Mouse (Mus musculus) left cerebral cortex, adult 8-10 months (tissue): ENCODE data around the gene Fgd5. TPM values are rescaled to one million over a fixed set of nuclear protein-coding genes. Genes with fewer than 3 reads are reported as not detected.
A peak's percentile ranks its signal among the peaks of the same experiment; 100 is the strongest.

Experiments
- DNase-seq, 2 experiments: peaks; one replicate each; pipeline ENCODE4 v3.0.0; 2022; ENCODE audit warnings: low spot score in 2 of 2
- total RNA-seq, 4 experiments: library from RNA; stranded (reverse); gene quantifications; 2 replicates each; pipeline ENCODE4 v1.2.4; 2022

The Fgd5 gene
- total RNA-seq, 4 experiments from 2014 or later, result 4.9 to 6.1 (median 5.6) TPM

GRCm38 (mm10) chr6:92004806-92005205 lies 26.1 kb downstream of the Fgd5 start:
- DNase-seq, result no peak

GRCm38 (mm10) chr6:92010895-92011294 lies 32.2 kb downstream of the Fgd5 start:
- no peak for DNase-seq

GRCm38 (mm10) chr6:92012413-92012812 lies 33.7 kb downstream of the Fgd5 start:
- no peak for DNase-seq

- no peak for DNase-seq
Measured at GRCm38 (mm10) chr6:92013035-92013434, 34.4 kb downstream of the Fgd5 start.

- no peak for DNase-seq
Measured at GRCm38 (mm10) chr6:92013620-92014019, 34.9 kb downstream of the Fgd5 start.

- no peak for DNase-seq
Measured at GRCm38 (mm10) chr6:92014936-92015335, 36.3 kb downstream of the Fgd5 start.

- no peak for DNase-seq
Measured at GRCm38 (mm10) chr6:92015848-92016247, 37.2 kb downstream of the Fgd5 start.

- no peak for DNase-seq
Measured at GRCm38 (mm10) chr6:92016738-92017137, 38.1 kb downstream of the Fgd5 start.

- DNase-seq, result no peak
Measured at GRCm38 (mm10) chr6:92018421-92018820, 39.7 kb downstream of the Fgd5 start.

GRCm38 (mm10) chr6:92021061-92021460 lies 42.4 kb downstream of the Fgd5 start:
- DNase-seq, result no peak

GRCm38 (mm10) chr6:92021506-92021905 lies 42.8 kb downstream of the Fgd5 start:
- no peak for DNase-seq

GRCm38 (mm10) chr6:92025252-92025651 lies 46.6 kb downstream of the Fgd5 start:
- DNase-seq, result no peak

- DNase-seq, result no peak
Measured at GRCm38 (mm10) chr6:92027379-92027778, 48.7 kb downstream of the Fgd5 start.

- DNase-seq, result no peak
Measured at GRCm38 (mm10) chr6:92030646-92031045, 52.0 kb downstream of the Fgd5 start.

GRCm38 (mm10) chr6:92034713-92035112 lies 56.0 kb downstream of the Fgd5 start:
- no peak for DNase-seq

- DNase-seq, result no peak
Measured at GRCm38 (mm10) chr6:92036372-92036771, 57.7 kb downstream of the Fgd5 start.

GRCm38 (mm10) chr6:92038158-92038557 lies 59.5 kb downstream of the Fgd5 start:
- no peak for DNase-seq

GRCm38 (mm10) chr6:92041271-92041670 lies 62.6 kb downstream of the Fgd5 start:
- no peak for DNase-seq

- peak in 1 of 2 experiments; percentile 28 for DNase-seq
Measured at GRCm38 (mm10) chr6:92042055-92042454, 63.4 kb downstream of the Fgd5 start.

GRCm38 (mm10) chr6:92042850-92043249 lies 64.2 kb downstream of the Fgd5 start:
- DNase-seq, result no peak

- DNase-seq, result no peak
Measured at GRCm38 (mm10) chr6:92057768-92058167, 79.1 kb downstream of the Fgd5 start.

- no peak for DNase-seq
Measured at GRCm38 (mm10) chr6:92061725-92062124, 83.0 kb downstream of the Fgd5 start.

GRCm38 (mm10) chr6:92063452-92063851 lies 84.8 kb downstream of the Fgd5 start:
- no peak for DNase-seq

- DNase-seq, result no peak
Measured at GRCm38 (mm10) chr6:92064101-92064500, 85.4 kb downstream of the Fgd5 start.
